8 mouse cellular contexts compared by ENCODE assay signal in the genomic region with DNA sequence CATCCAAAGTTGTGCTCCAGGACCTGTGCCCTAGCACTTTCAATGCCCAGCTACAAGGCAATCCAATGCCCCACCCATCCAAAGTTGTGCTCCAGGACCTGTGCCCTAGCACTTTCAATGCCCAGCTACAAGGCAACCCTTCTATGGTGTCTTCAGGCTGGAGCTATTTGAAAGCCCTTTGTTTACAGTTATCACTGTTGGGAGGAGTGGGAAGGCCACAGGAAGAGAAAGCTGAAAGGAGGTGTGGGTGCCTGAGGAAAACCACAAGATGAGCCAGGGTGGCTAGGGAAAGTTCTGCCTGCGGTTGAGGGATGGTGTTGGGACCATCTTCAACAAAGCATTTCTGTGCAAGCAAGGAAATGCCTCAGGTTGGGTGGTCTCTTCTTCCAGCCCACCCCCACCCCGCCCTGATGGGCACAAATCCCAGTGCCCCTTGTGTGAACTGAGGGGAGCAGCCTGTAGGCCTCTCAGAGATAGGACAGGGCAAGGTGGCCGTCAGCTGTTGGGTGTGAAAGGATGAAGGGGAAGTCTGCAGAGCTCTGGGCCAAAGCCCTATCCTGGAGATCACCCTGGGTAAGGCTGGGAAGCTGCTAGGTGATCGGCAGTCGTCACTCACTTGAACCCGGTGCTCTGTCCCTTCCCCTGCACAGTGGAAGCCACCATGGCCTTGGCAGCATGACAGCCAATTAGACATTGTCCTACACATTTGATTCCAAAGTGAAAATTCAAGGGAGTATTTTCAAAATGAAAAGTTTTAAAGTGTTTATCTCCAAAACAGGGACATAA. TPM values are rescaled to one million over a fixed set of nuclear protein-coding genes. Genes with fewer than 3 reads are reported as not detected.
A peak's percentile ranks its signal among the peaks of the same experiment; 100 is the strongest.
DNase-seq lines count a peak whose midpoint lies in the region; ATAC-seq and TF ChIP-seq lines count a peak whose summit lies in the region.

No protein-coding gene starts in this region.

- H3K9me3 ChIP-seq in MEL (replicated peaks; ENCODE audit: insufficient read depth, low read length), result no peaks in the 10 kb centered on the region
- no peaks in the 10 kb centered on the region for H3K9me3 ChIP-seq in heart, embryonic 15.5 days (replicated peaks)
- no peaks in the 10 kb centered on the region for H3K9me3 ChIP-seq in midbrain, embryonic 10.5 days (replicated peaks)

- H3K36me3 ChIP-seq in MEL (ENCODE audit: control insufficient read depth in 1 of 2, insufficient read depth in 2 of 2, low read length in 2 of 2), result peaks cover 0 to 13% of the 10 kb centered on the region in 2 experiments; a peak in 2 of 4 replicates
- H3K36me3 ChIP-seq in heart, embryonic 15.5 days, result no peaks in the 10 kb centered on the region
- H3K36me3 ChIP-seq in midbrain, embryonic 10.5 days, result no peaks in the 10 kb centered on the region

- H3K4me3 ChIP-seq in gastrocnemius, adult 2 months, result peak overlapping the region; percentile 100
- H3K4me3 ChIP-seq in MEL (ENCODE audit: control insufficient read depth in 1 of 2, insufficient read depth in 1 of 2, low read depth in 2 of 2, low read length in 2 of 2), result peak overlapping the region in 1 of 2 experiments; percentile 96; a peak in 2 of 4 replicates
- peak overlapping the region; percentile 93 for H3K4me3 ChIP-seq in heart, embryonic 15.5 days
- H3K4me3 ChIP-seq in midbrain, embryonic 10.5 days, result peak overlapping the region; percentile 90

- intact Hi-C loops in gastrocnemius, adult 2 months (cut with DNase I), result no loop called here
- intact Hi-C loops in left cerebral cortex, postnatal 14 days (cut with DNase I), result no loop called here

- H3K27ac ChIP-seq in gastrocnemius, adult 2 months, result peak overlapping the region; percentile 92
- H3K27ac ChIP-seq in MEL (ENCODE audit: control insufficient read depth, low read depth, low read length), result no peak overlapping the region
- H3K27ac ChIP-seq in heart, embryonic 15.5 days, result no peak overlapping the region
- no peak overlapping the region for H3K27ac ChIP-seq in midbrain, embryonic 10.5 days (replicated peaks)

- no peak for TF ChIP-seq RAD21 in MEL (IDR thresholded peaks at IDR 0.05; ENCODE audit: low read depth, low read length)

- no peak for DNase-seq in gastrocnemius, adult 2 months
- DNase-seq in gastrocnemius, postnatal 10 days, result no peak
- peak; percentile 37 for DNase-seq in MEL (ENCODE audit: low read depth, low spot score)
- no peak for DNase-seq in midbrain, embryonic 10.5 days (ENCODE audit: low spot score)
- no peak for DNase-seq in thymus, postnatal 36 days
- no peak for DNase-seq in thymus, adult 18-20 months
- no peak for DNase-seq in left cerebral cortex, postnatal 14 days (ENCODE audit: low spot score in 2 of 2)

- H3K4me2 ChIP-seq in heart, embryonic 15.5 days, result peak overlapping the region; percentile 86

- no peaks in the 10 kb centered on the region for H3K79me2 ChIP-seq in MEL (ENCODE audit: control insufficient read depth, insufficient read depth, low read length, poor library complexity)

- whole genome bisulfite sequencing in heart, embryonic 15.5 days, result 70% methylated on average over 6 of the region's 6 CpGs
- 84% methylated on average over 6 of the region's 6 CpGs for WGBS in midbrain, embryonic 10.5 days

- no peaks in the 10 kb centered on the region for H3K27me3 ChIP-seq in MEL (ENCODE audit: control insufficient read depth in 1 of 2, insufficient read depth in 2 of 2, low read length in 2 of 2)
- H3K27me3 ChIP-seq in heart, embryonic 15.5 days, result no peaks in the 10 kb centered on the region
- H3K27me3 ChIP-seq in midbrain, embryonic 10.5 days (ENCODE audit: low read depth, poor library complexity, severe bottlenecking), result peaks cover 8% of the 10 kb centered on the region; the same call in 1 of the 2 replicates

- no peak overlapping the region; the same call in 1 of the 2 replicates for H3K9ac ChIP-seq in MEL (ENCODE audit: control insufficient read depth, low read depth, low read length, poor library complexity, severe bottlenecking)
- no peak overlapping the region for H3K9ac ChIP-seq in heart, embryonic 15.5 days

- no peak for TF ChIP-seq EP300 in MEL (IDR thresholded peaks at IDR 0.05; ENCODE audit: low read depth in 1 of 2, low read length in 2 of 2)

- no peak for ATAC-seq in heart, embryonic 15.5 days (replicated peaks; ENCODE audit: insufficient number of reproducible peaks, insufficient read depth, low FRiP score, low read depth)

- H3K4me1 ChIP-seq in MEL (ENCODE audit: control insufficient read depth in 1 of 2, insufficient read depth in 2 of 2, low read length in 2 of 2), result peaks cover 13 to 28% of the 10 kb centered on the region in 2 experiments
- peaks cover 16% of the 10 kb centered on the region for H3K4me1 ChIP-seq in heart, embryonic 15.5 days (replicated peaks)
- peaks cover 32% of the 10 kb centered on the region for H3K4me1 ChIP-seq in midbrain, embryonic 10.5 days

- TF ChIP-seq CTCF in gastrocnemius, adult 2 months (IDR thresholded peaks at IDR 0.05), result no peak
- TF ChIP-seq CTCF in MEL (IDR thresholded peaks at IDR 0.05 in 2 of 3, conservative IDR thresholded peaks at IDR 0.05 in 1 of 3; ENCODE audit: control insufficient read depth in 1 of 3, insufficient read depth in 1 of 3, low read depth in 2 of 3, low read length in 3 of 3, poor library complexity in 1 of 3, severe bottlenecking in 1 of 3), result no peak

- TF ChIP-seq POLR2A in MEL (IDR thresholded peaks at IDR 0.05; ENCODE audit: control insufficient read depth in 1 of 2, insufficient read depth in 1 of 2, low read depth in 1 of 2, low read length in 2 of 2, poor library complexity in 1 of 2), result no peak

TF ChIP-seq in MEL, 35 proteins besides CTCF, POLR2A, EP300 and RAD21:
- TF ChIP-seq ELF1 (IDR thresholded peaks at IDR 0.05; ENCODE audit: low read depth, low read length) (no peak), HCFC1 (IDR thresholded peaks at IDR 0.05; ENCODE audit: low read depth, low read length) (no peak), MAFK (IDR thresholded peaks at IDR 0.05; ENCODE audit: borderline replicate concordance, low read depth, low read length) (no peak), ETS1 (IDR thresholded peaks at IDR 0.05; ENCODE audit: low read depth, low read length) (peak; percentile 39; the same call in 1 of the 2 replicates)

RNA-seq across cellular contexts. Expression of a gene that starts 1.2 kb away (rescaled TPM):
- 1 to 10 TPM; 3.4 to 5.1 TPM for total RNA-seq in gastrocnemius, adult 2 months (2021)
- 1 to 10 TPM; 1.3 to 2.3 TPM for total RNA-seq in gastrocnemius, postnatal 10 days (2021)
- 0.23 and 0.36 TPM in 2 replicates for total RNA-seq in MEL (2012; rRNA removed)
- polyA plus RNA-seq in MEL (2012; ENCODE audit: insufficient read depth in 1 of 2, insufficient read length in 2 of 2, low read depth in 1 of 2, low replicate concordance in 2 of 2, missing spikeins in 1 of 2), result 1 to 10 TPM in 1 of 2 experiments, not detected in 1; 1.2 TPM
- polyA plus RNA-seq in heart, embryonic 15.5 days (2015; fragmentation: Nextera tagmentation; extraction: Ambion mirVana), result 3.5 and 4.5 TPM in 2 replicates
- 4.4 and 5.3 TPM in 2 replicates for polyA plus RNA-seq in midbrain, embryonic 10.5 days (2016; fragmentation: Nextera tagmentation; extraction: Ambion mirVana)
- 10 to 100 TPM; 10.7 TPM for total RNA-seq in left cerebral cortex, postnatal 14 days (2021)

RNA-seq across cellular contexts. Expression of a gene that starts 1.5 kb away (rescaled TPM):
- total RNA-seq in gastrocnemius, adult 2 months (2021), result under 1 TPM; 0.45 to 0.64 TPM
- total RNA-seq in gastrocnemius, postnatal 10 days (2021), result 1 to 10 TPM; 1.3 to 2.0 TPM
- 0.49 and 0.58 TPM in 2 replicates for total RNA-seq in MEL (2012; rRNA removed)
- polyA plus RNA-seq in MEL (2012; ENCODE audit: insufficient read depth in 1 of 2, insufficient read length in 2 of 2, low read depth in 1 of 2, low replicate concordance in 2 of 2, missing spikeins in 1 of 2), result 1 to 10 TPM in 1 of 2 experiments, not detected in 1; 2.2 TPM
- 0.60 and 1.8 TPM in 2 replicates for polyA plus RNA-seq in heart, embryonic 15.5 days (2015; fragmentation: Nextera tagmentation; extraction: Ambion mirVana)
- polyA plus RNA-seq in midbrain, embryonic 10.5 days (2016; fragmentation: Nextera tagmentation; extraction: Ambion mirVana), result 1.5 and 1.7 TPM in 2 replicates
- 10 to 100 TPM; 12.2 to 13.5 TPM for total RNA-seq in left cerebral cortex, postnatal 14 days (2021)

RNA-seq across cellular contexts. Expression of a gene that starts 38.1 kb away (rescaled TPM):
- total RNA-seq in gastrocnemius, adult 2 months (2021), result 1 to 10 TPM; 3.1 to 4.7 TPM
- total RNA-seq in gastrocnemius, postnatal 10 days (2021), result 1 to 10 TPM; 5.3 to 7.2 TPM
- 8.9 and 9.1 TPM in 2 replicates for total RNA-seq in MEL (2012; rRNA removed)
- 10 to 100 TPM in 1 of 2 experiments, not detected in 1; 29.0 TPM for polyA plus RNA-seq in MEL (2012; ENCODE audit: insufficient read depth in 1 of 2, insufficient read length in 2 of 2, low read depth in 1 of 2, low replicate concordance in 2 of 2, missing spikeins in 1 of 2)
- 25.8 and 28.2 TPM in 2 replicates for polyA plus RNA-seq in heart, embryonic 15.5 days (2015; fragmentation: Nextera tagmentation; extraction: Ambion mirVana)
- polyA plus RNA-seq in midbrain, embryonic 10.5 days (2016; fragmentation: Nextera tagmentation; extraction: Ambion mirVana), result 52.3 and 58.3 TPM in 2 replicates
- total RNA-seq in left cerebral cortex, postnatal 14 days (2021), result 10 to 100 TPM in 1 of 2 experiments, 1 to 10 TPM in 1; 8.5 to 13.0 TPM
